Mouse (Mus musculus) spleen, embryonic (tissue): ENCODE measurements around the gene Ass1.

ENCODE experiments used
- CTCF ChIA-PET: fragments of 350-600 bp; sonication (Branson Sonifier 250); formaldehyde crosslinking; loops from one replicate; lab custom pipeline; 2022; lab: Charles Lee

The Ass1 gene

GRCm38 (mm10) chr2:31482914-31483575 is 13.0 kb downstream of the Ass1 start:
- CTCF ChIA-PET, result interaction anchor here (1.2 kb wide), 1 partner anchor 12 kb away, joined by 4 read pairs; no protein-coding TSS in a partner anchor

GRCm38 (mm10) chr2:31484187-31484586 is 14.2 kb downstream of the Ass1 start:
- CTCF ChIA-PET, result interaction anchor here (0.7 kb wide), 1 partner anchor 536 kb away, joined by 4 read pairs; no protein-coding TSS in a partner anchor

- CTCF ChIA-PET, result interaction anchor here (0.6 kb wide), 1 partner anchor 172 kb away, joined by 8 read pairs; no protein-coding TSS in a partner anchor
Observed at GRCm38 (mm10) chr2:31489166-31489565, 19.2 kb downstream of the Ass1 start.

GRCm38 (mm10) chr2:31490556-31490955 is 20.5 kb downstream of the Ass1 start:
- CTCF ChIA-PET, result no interaction called here

- CTCF ChIA-PET, result interaction anchor here (0.7 kb wide), 1 partner anchor 1692 kb away, joined by 4 read pairs; no protein-coding TSS in a partner anchor
Observed at GRCm38 (mm10) chr2:31492308-31492707, 22.3 kb downstream of the Ass1 start.

GRCm38 (mm10) chr2:31493243-31493642 is 23.2 kb downstream of the Ass1 start:
- CTCF ChIA-PET, result interaction anchor here (0.6 kb wide), 1 partner anchor 561 kb away, joined by 4 read pairs; no protein-coding TSS in a partner anchor

GRCm38 (mm10) chr2:31494315-31494714 is 24.3 kb downstream of the Ass1 start:
- CTCF ChIA-PET, result no interaction called here

GRCm38 (mm10) chr2:31495046-31495476 is 25.1 kb downstream of the Ass1 start:
- CTCF ChIA-PET, result no interaction called here

- CTCF ChIA-PET, result no interaction called here
Observed at GRCm38 (mm10) chr2:31496141-31496540, 26.1 kb downstream of the Ass1 start.

GRCm38 (mm10) chr2:31497113-31497512 is 27.1 kb downstream of the Ass1 start:
- CTCF ChIA-PET, result no interaction called here

- CTCF ChIA-PET, result no interaction called here
Observed at GRCm38 (mm10) chr2:31497635-31498034, 27.6 kb downstream of the Ass1 start.

- CTCF ChIA-PET, result no interaction called here
Observed at GRCm38 (mm10) chr2:31499327-31500291, 29.6 kb downstream of the Ass1 start.

GRCm38 (mm10) chr2:31500292-31501204 is 30.5 kb downstream of the Ass1 start:
- CTCF ChIA-PET, result no interaction called here

- CTCF ChIA-PET, result no interaction called here
Observed at GRCm38 (mm10) chr2:31501448-31502130, 31.6 kb downstream of the Ass1 start.

- CTCF ChIA-PET, result no interaction called here
Observed at GRCm38 (mm10) chr2:31502616-31503522, 32.9 kb downstream of the Ass1 start.

- CTCF ChIA-PET, result no interaction called here
Observed at GRCm38 (mm10) chr2:31505472-31505871, 35.5 kb downstream of the Ass1 start.

GRCm38 (mm10) chr2:31508851-31509250 is 38.8 kb downstream of the Ass1 start:
- CTCF ChIA-PET, result no interaction called here

GRCm38 (mm10) chr2:31511316-31511715 is 41.3 kb downstream of the Ass1 start:
- CTCF ChIA-PET, result no interaction called here

- CTCF ChIA-PET, result no interaction called here
Observed at GRCm38 (mm10) chr2:31516557-31516956, 46.5 kb downstream of the Ass1 start.
